Mouse (Mus musculus) spleen, postnatal 10 days (tissue): Measurements from ENCODE around the gene Plekha7.

Source experiments
- DNase-seq, 2 experiments: peaks; one replicate each; pipeline ENCODE4 v3.0.0; 2021 to 2022; ENCODE audit warnings: low spot score in 2 of 2

Gene Plekha7

GRCm38 (mm10) chr7:116248536-116248935 is 59.6 kb downstream of the Plekha7 start:
- no peak for DNase-seq

DNA sequence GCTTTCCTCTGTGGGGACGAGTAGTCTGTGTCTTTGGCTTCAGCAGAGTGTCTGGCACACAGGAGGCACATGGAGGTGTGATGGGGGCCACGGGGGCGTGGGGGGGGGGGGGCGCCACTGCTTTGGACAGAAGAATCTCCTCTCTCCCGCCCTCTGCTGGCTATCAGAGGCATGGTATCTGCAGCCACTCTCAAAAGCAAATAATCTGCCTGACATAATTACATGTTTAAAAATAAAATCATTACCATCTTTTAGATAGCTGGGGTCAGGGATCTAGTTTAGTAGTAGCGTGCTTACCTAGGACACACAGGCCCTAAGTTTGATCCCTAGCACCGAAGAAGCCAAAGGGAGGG is 60.8 kb downstream of the Plekha7 start:
- DNase-seq: peak in 1 of 2 experiments; percentile 43

GRCm38 (mm10) chr7:116246696-116247376 is 61.3 kb downstream of the Plekha7 start:
- DNase-seq: no peak

DNA sequence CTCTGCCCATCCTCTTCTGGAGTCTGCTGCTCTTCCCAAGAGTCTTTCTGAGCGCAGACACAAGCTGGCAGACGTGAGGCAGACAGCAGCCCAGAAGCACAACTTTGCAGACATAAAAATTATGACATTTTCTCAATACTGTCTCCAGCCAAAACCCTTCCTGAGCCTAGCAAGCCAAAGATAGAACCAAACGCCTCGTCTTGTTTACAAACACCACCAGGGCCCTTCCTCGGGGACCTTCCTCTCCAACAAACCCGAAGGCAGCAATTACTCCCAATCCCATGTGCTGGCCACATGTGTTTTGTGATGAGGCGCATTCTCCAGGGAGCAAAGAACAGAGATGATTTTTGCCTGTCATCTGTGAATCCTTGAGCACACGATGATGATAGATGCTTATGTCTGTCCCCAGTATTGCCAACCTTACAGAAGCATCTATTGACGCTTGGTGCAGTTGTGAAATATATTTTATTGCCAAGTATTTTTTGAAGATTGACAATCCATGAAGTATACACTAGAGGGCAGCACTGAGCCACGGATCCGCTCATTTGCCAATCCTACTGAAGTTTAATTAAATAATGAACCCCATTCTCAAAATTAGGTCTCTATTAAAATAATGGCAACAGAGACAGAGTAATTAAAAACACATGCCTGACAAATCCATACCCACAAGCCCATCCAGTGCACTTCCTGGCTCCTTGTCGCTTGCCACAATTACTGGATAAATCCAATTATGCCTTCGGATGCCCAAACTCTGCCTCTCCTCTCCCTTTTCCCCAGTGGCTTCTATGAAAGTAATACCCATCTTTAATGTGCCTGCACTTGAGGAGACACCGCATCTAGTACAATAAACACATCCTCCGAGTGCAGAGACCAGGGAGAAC is 62.1 kb downstream of the Plekha7 start:
- no peak for DNase-seq

DNA sequence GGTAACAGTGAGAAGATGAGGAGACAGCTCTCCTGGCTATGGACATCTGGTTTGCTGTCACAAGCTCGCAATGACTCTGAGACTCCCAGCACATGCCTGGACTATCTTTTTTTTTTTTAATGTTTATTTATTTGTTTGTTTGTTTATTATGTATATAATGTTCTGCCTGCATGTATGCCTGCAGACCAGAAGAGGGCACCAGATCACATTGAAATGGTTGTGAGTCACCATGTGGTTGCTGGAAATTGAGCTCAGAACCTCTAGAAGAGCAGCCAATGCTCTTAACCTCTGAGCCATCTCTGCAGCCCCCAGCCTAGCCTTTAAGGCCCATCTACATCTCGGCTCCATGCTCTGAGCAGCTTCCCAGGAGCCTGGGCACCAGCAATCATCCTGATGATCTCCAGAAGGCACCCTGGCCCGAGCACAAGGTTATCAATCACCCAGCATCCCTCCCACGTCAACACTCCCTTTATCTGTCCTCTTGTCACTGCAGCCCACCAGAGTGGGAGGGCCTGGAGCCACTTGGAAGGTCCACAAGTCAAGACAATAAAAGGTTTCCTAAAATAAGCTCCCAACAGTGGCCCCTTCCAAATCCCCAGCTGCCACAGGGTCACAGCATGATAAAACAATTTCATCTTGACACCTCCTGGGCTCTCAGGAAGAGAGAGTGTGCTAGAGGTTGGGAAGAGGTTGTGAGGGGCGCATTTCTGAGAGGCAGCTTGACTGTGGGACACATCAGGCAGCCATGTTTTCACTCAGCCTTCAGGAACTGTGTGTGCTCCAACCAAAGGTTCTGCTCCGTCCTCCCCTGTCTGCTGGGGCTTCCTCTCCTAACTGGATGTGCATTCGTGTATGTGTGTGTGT is 63.6 kb downstream of the Plekha7 start:
- no peak for DNase-seq

- DNase-seq: no peak
These were observed 65.4 kb downstream of the Plekha7 start for GRCm38 (mm10) chr7:116242810-116243209.

DNA sequence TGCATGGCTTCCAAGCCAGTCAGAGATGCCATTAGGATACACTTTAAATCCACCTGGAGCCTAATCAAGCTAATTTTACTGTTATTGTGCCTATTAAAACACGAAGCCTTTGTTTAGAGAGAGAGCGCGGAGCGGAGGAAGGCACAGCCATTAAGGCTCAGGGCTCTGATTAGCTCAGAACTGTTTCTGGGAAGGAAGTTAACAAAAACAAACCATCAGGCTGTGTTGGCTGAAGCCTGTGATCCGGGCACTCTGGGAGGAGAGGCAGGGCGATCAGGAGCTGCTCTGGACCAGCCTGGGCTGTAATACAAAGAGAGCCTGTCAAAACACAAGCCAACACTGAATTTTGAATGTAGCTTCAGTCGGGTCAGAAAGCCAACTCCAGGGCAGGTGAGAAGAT is 66.6 kb downstream of the Plekha7 start:
- DNase-seq: no peak

GRCm38 (mm10) chr7:116240791-116241474 is 67.2 kb downstream of the Plekha7 start:
- DNase-seq: no peak

- no peak for DNase-seq
These were observed 67.8 kb downstream of the Plekha7 start for GRCm38 (mm10) chr7:116240353-116240752.

DNA sequence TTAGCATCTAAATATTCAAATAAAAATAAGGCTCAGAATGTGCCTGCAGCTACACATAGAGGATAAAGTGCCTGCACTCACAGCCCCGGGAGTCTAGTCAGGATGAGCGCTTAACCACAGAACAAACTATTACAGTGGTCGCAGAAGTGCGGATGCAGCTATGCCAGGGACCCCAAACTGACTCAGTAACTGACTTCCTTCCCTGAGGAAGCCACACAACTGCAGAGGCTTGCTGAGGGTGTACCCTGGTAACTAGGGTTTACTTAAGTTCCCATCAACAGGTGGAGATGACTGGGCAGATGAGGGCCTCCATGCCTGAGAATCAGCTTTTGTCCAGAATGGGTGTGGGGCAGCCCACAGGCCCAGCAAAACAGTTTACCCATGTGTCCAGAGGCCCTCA is 69.9 kb downstream of the Plekha7 start:
- DNase-seq: no peak

DNA sequence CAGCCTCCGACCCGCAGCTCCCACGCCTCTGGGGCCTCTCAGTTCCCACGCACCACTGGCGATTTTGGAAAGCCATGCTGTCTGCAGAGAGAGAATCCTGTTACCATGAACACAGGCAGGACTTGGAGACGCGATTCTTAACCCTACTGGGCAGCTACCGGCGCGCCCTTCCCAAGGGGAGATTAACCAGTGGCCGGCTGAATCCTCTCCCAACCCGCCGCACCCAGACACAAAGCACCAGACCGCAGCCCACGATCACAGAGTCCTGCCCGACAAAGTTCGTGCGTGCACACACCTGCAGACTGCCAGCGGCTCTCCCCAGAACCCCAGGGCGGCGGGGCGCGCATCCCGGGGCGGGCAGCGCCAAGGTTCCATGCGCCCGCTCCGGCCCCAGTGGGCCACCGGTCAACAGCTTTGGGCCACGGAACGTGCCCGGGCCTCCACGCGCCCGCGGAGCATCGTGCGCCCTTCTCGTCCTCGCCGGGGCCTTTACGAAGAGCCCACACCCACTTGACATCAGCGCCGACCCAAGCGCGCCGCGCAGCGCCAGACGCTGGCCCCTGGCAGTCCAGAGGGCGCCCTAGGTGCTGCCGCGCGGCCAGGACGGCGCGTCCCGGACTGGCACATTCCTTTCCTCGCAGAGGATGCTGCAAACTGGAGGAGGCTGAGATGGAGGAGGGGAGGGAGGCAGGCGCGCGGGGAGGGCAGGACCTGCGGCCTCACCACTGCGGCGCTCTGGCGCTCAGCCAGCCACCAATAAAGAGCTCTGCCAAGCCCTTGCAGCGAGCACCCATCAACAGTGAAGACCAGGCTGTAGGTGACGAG is 70.8 kb downstream of the Plekha7 start:
- no peak for DNase-seq

DNA sequence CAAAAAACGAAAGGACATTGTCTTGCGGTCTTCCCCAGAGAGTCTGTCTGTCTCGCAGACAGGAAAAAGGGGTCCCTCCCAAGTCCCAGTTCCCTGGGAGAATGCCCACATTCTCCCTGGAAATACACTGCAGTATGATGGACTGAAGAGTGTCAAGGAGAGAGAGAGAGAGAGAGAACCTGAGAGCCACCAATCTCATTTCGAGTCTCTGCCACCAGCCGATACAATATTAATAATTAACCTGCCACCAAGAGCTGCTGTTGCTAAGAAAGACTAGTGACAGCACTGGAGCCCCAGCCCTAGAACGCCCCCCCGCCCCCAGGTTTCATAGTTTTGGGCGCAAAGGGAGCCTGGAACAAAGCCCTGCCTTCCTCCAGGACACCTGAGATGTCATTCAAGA is 71.6 kb downstream of the Plekha7 start:
- no peak for DNase-seq

- no peak for DNase-seq
These were observed 73.8 kb downstream of the Plekha7 start for GRCm38 (mm10) chr7:116234287-116234806.

GRCm38 (mm10) chr7:116230811-116231609 is 77.2 kb downstream of the Plekha7 start:
- DNase-seq: peak in 1 of 2 experiments; percentile 24

- DNase-seq: no peak
These were observed 81.3 kb downstream of the Plekha7 start for GRCm38 (mm10) chr7:116226877-116227282.

GRCm38 (mm10) chr7:116226316-116226715 is 81.9 kb downstream of the Plekha7 start:
- no peak for DNase-seq

DNA sequence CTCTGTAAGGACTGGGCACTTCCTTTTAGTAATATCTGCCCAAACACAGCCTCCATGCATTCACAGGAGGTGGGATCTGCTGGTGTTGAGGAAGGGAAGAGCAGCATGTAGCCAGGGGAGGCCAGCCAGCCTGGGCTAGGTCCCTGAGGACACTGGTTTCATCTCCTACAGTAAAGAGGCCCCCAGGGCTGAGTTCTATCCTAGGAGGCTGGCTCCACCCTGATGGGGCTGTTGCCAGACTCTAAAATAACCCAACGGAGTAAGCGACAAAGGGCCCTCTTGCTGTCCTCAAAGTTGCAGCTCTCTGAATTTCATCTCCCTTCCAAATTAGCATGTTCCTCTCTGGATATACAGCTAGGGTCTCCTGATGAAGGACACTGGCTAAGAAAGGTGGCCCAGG is 83.6 kb downstream of the Plekha7 start:
- no peak for DNase-seq

GRCm38 (mm10) chr7:116223010-116223783 is 85.0 kb downstream of the Plekha7 start:
- no peak for DNase-seq
